Mouse (Mus musculus): Measurements from ENCODE around the gene Cox7a2. TPM values are rescaled to one million over a fixed set of nuclear protein-coding genes. Genes with fewer than 3 reads are reported as not detected.

The Cox7a2 gene
- polyA plus RNA-seq, 1 experiment from 2014 or later = 658 TPM

GRCm38 (mm10) chr9:79751846-79752245 is 7.8 kb downstream of the Cox7a2 start:
- H3K9ac ChIP-seq (ENCODE audit: low read length) = no peak overlapping the region
- H3K9me3 ChIP-seq (ENCODE audit: control insufficient read depth, low read length) = no peaks in the 10 kb centered on the region
- 81% methylated on average over 8 of the region's 8 CpGs for WGBS
- no peak overlapping the region for H3K4me2 ChIP-seq
- no peaks in the 10 kb centered on the region for H3K27me3 ChIP-seq (ENCODE audit: control insufficient read depth, insufficient read depth, low read length)
- H3K4me1 ChIP-seq (ENCODE audit: control insufficient read depth, insufficient read depth, low read length) = no peaks in the 10 kb centered on the region
- no peak for DNase-seq (ENCODE audit: low spot score, missing footprints)
- no peak overlapping the region for H3K27ac ChIP-seq (ENCODE audit: low read depth, low read length)
- H3K4me3 ChIP-seq (ENCODE audit: low read depth, low read length) = no peak overlapping the region
- ATAC-seq (ENCODE audit: low FRiP score) = no peak
- peaks cover 3% of the 10 kb centered on the region for H3K36me3 ChIP-seq (ENCODE audit: control insufficient read depth, insufficient read depth, low read length)

DNA sequence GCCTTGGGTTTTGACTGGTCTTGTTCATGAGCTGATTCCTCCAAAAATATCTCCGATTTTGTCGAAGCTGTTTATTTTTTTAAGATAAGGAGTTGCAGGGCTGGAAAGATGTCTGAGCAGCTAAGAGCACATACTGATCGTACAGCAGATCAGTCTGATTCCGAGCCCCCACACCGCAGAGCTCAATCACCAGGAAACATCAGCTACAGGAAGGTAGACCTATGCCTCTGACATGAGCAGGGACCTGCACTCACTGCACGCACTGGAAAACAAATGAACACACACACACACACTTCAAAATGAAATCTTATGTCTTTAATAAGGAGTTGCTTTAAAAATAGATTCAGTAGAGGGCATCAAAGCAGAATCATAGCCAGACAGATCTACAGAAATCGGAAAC is 9.0 kb downstream of the Cox7a2 start:
- DNase-seq (ENCODE audit: low spot score, missing footprints) (no peak), ATAC-seq (ENCODE audit: low FRiP score) (no peak)
- Histone ChIP-seq H3K4me2 (no peak overlapping the region), H3K27ac (ENCODE audit: low read depth, low read length) (no peak overlapping the region), H3K4me3 (ENCODE audit: low read depth, low read length) (no peak overlapping the region), H3K9ac (ENCODE audit: low read length) (no peak overlapping the region), H3K27me3 (ENCODE audit: control insufficient read depth, insufficient read depth, low read length) (no peaks in the 10 kb centered on the region), H3K4me1 (ENCODE audit: control insufficient read depth, insufficient read depth, low read length) (no peaks in the 10 kb centered on the region), H3K9me3 (ENCODE audit: control insufficient read depth, low read length) (no peaks in the 10 kb centered on the region), H3K36me3 (ENCODE audit: control insufficient read depth, insufficient read depth, low read length) (peaks cover 3% of the 10 kb centered on the region)
- WGBS = 85% methylated on average over 7 of the region's 7 CpGs

- no peak overlapping the region for H3K4me2 ChIP-seq
- H3K9ac ChIP-seq (ENCODE audit: low read length) = no peak overlapping the region
- DNase-seq (ENCODE audit: low spot score, missing footprints) (no peak), ATAC-seq (ENCODE audit: low FRiP score) (no peak)
- no peaks in the 10 kb centered on the region for H3K4me1 ChIP-seq (ENCODE audit: control insufficient read depth, insufficient read depth, low read length)
- H3K36me3 ChIP-seq (ENCODE audit: control insufficient read depth, insufficient read depth, low read length) = no peaks in the 10 kb centered on the region
- no peak overlapping the region for H3K27ac ChIP-seq (ENCODE audit: low read depth, low read length)
- H3K27me3 ChIP-seq (ENCODE audit: control insufficient read depth, insufficient read depth, low read length) = no peaks in the 10 kb centered on the region
- H3K4me3 ChIP-seq (ENCODE audit: low read depth, low read length) = no peak overlapping the region
- H3K9me3 ChIP-seq (ENCODE audit: control insufficient read depth, low read length) = no peaks in the 10 kb centered on the region
- 53% methylated on average over 4 of the region's 4 CpGs for WGBS
Measured at GRCm38 (mm10) chr9:79745036-79745435, 14.6 kb downstream of the Cox7a2 start.

DNA sequence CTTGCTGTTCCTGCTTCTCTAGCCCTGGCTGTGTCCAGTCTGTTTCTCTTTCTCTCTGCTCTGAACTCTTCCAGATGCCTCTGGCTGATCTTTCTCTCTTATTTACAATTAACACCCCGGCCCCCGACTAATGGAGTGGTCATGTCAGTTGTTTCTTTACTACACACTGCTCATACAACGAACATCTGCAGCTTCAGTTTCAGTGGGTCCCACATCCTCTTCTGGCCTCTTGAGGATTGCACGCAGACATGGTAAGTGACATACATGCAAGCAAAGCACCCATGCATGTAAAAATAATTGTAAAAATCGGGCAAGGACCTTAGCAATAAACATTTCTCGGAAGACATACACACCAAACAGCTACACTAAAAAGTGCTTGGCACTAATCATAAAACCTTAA is 24.1 kb downstream of the Cox7a2 start:
- ATAC-seq (ENCODE audit: low FRiP score) = no peak
- 91% methylated on average over 6 of the region's 6 CpGs for WGBS
- H3K4me1 ChIP-seq (ENCODE audit: control insufficient read depth, insufficient read depth, low read length) = no peaks in the 10 kb centered on the region
- no peak overlapping the region for H3K27ac ChIP-seq (ENCODE audit: low read depth, low read length)
- H3K9ac ChIP-seq (ENCODE audit: low read length) = no peak overlapping the region
- DNase-seq (ENCODE audit: low spot score, missing footprints) = no peak
- H3K4me2 ChIP-seq = no peak overlapping the region
- H3K4me3 ChIP-seq (ENCODE audit: low read depth, low read length) = no peak overlapping the region
- H3K27me3 ChIP-seq (ENCODE audit: control insufficient read depth, insufficient read depth, low read length) = no peaks in the 10 kb centered on the region
- no peaks in the 10 kb centered on the region for H3K9me3 ChIP-seq (ENCODE audit: control insufficient read depth, low read length)
- H3K36me3 ChIP-seq (ENCODE audit: control insufficient read depth, insufficient read depth, low read length) = no peaks in the 10 kb centered on the region

- Histone ChIP-seq H3K4me1 (ENCODE audit: control insufficient read depth, insufficient read depth, low read length) (no peaks in the 10 kb centered on the region), H3K36me3 (ENCODE audit: control insufficient read depth, insufficient read depth, low read length) (no peaks in the 10 kb centered on the region), H3K4me2 (no peak overlapping the region), H3K4me3 (ENCODE audit: low read depth, low read length) (no peak overlapping the region), H3K27ac (ENCODE audit: low read depth, low read length) (no peak overlapping the region), H3K9ac (ENCODE audit: low read length) (no peak overlapping the region), H3K27me3 (ENCODE audit: control insufficient read depth, insufficient read depth, low read length) (no peaks in the 10 kb centered on the region), H3K9me3 (ENCODE audit: control insufficient read depth, low read length) (no peaks in the 10 kb centered on the region)
- 91% methylated on average over 5 of the region's 5 CpGs for WGBS
- DNase-seq (ENCODE audit: low spot score, missing footprints) (no peak), ATAC-seq (ENCODE audit: low FRiP score) (no peak)
Measured at GRCm38 (mm10) chr9:79730301-79730700, 29.4 kb downstream of the Cox7a2 start.

DNA sequence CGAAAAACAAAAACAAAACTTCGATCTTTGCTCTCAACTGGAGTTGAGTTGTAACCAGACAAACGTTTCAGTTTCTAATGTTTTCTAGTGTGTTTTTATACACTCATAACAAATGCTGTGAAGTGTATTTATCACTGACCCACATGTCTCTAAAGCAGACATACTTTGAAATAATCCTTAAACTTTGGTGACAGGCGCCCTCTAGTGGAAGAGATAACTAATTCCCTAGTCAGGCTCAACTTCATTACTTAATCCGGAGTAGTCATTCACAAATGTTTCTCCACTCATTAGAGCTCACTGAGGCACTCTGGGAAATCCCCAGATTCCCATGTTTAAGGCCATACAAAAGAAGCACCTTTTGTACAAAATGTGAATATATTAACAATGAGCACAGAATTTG is 36.6 kb downstream of the Cox7a2 start:
- DNase-seq (ENCODE audit: low spot score, missing footprints) (peak; percentile 88), ATAC-seq (ENCODE audit: low FRiP score) (no peak)
- H3K36me3 ChIP-seq (ENCODE audit: control insufficient read depth, insufficient read depth, low read length) = no peaks in the 10 kb centered on the region
- H3K9me3 ChIP-seq (ENCODE audit: control insufficient read depth, low read length) = no peaks in the 10 kb centered on the region
- peaks cover 30% of the 10 kb centered on the region for H3K27me3 ChIP-seq (ENCODE audit: control insufficient read depth, insufficient read depth, low read length)
- H3K4me1 ChIP-seq (ENCODE audit: control insufficient read depth, insufficient read depth, low read length) = peaks cover 8% of the 10 kb centered on the region; the same call in 1 of the 2 replicates
- no peak overlapping the region for H3K4me2 ChIP-seq
- no peak overlapping the region for H3K27ac ChIP-seq (ENCODE audit: low read depth, low read length)
- no peak overlapping the region for H3K9ac ChIP-seq (ENCODE audit: low read length)
- 37% methylated on average over 5 of the region's 5 CpGs for WGBS
- H3K4me3 ChIP-seq (ENCODE audit: low read depth, low read length) = no peak overlapping the region

DNA sequence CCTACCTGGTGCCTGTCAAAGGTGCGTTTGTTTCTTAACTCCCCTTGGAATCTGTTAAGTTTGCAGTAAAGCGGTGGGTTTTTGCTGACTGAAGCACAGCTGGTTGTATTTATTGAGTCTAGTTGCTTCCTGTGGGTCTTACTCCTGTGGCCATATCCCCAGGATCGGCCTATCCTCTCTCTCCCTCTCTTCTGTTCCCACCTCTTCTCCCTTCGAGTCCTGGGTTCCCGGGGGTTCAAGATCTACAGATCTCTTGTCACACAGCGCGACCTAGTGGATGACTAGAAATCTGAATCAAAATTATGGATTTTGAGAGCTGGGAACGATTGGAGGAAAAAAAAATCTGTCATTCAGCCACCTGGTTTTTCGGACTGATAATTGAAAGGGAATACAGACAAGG is 38.6 kb downstream of the Cox7a2 start:
- no peaks in the 10 kb centered on the region for H3K36me3 ChIP-seq (ENCODE audit: control insufficient read depth, insufficient read depth, low read length)
- DNase-seq (ENCODE audit: low spot score, missing footprints) (peak; percentile 93), ATAC-seq (ENCODE audit: low FRiP score) (0 out of 2 replicates have a peak, but pooled peaks have one; percentile 31)
- no peaks in the 10 kb centered on the region for H3K9me3 ChIP-seq (ENCODE audit: control insufficient read depth, low read length)
- WGBS = 12% methylated on average over 9 of the region's 9 CpGs
- peaks cover 40% of the 10 kb centered on the region for H3K27me3 ChIP-seq (ENCODE audit: control insufficient read depth, insufficient read depth, low read length)
- no peak overlapping the region for H3K27ac ChIP-seq (ENCODE audit: low read depth, low read length)
- H3K9ac ChIP-seq (ENCODE audit: low read length) = no peak overlapping the region
- H3K4me3 ChIP-seq (ENCODE audit: low read depth, low read length) = no peak overlapping the region
- H3K4me2 ChIP-seq = no peak overlapping the region
- H3K4me1 ChIP-seq (ENCODE audit: control insufficient read depth, insufficient read depth, low read length) = peaks cover 15% of the 10 kb centered on the region; the same call in 1 of the 2 replicates

GRCm38 (mm10) chr9:79720143-79720542 is 39.5 kb downstream of the Cox7a2 start:
- ATAC-seq (ENCODE audit: low FRiP score) (no peak), DNase-seq (ENCODE audit: low spot score, missing footprints) (peak; percentile 95)
- Histone ChIP-seq H3K4me2 (no peak overlapping the region), H3K4me1 (ENCODE audit: control insufficient read depth, insufficient read depth, low read length) (peaks cover 15% of the 10 kb centered on the region; the same call in 1 of the 2 replicates), H3K36me3 (ENCODE audit: control insufficient read depth, insufficient read depth, low read length) (no peaks in the 10 kb centered on the region), H3K9me3 (ENCODE audit: control insufficient read depth, low read length) (no peaks in the 10 kb centered on the region), H3K4me3 (ENCODE audit: low read depth, low read length) (no peak overlapping the region), H3K27ac (ENCODE audit: low read depth, low read length) (no peak overlapping the region), H3K9ac (ENCODE audit: low read length) (no peak overlapping the region), H3K27me3 (ENCODE audit: control insufficient read depth, insufficient read depth, low read length) (peaks cover 40% of the 10 kb centered on the region)
- WGBS = 17% methylated on average over 9 of the region's 9 CpGs

DNA sequence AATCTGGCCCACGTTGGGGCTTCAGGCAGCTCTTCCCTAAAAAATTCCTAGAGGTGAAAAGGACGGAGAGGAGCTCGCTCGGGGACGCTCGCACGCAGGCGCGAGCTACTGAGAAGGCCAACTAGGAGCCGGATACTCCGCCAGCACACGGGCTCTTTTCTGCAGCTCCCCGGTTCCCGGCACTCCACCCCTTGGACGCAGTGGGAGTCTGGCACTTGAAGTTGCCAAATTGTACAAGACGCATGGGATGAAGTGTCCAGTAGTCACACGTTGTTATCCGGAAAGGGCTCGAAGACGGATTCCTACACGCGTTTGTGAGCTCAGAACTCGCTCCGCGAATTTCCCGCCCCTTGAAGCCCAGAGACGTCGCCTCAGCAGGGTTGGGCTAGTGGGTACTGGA is 40.2 kb downstream of the Cox7a2 start:
- no peak overlapping the region for H3K27ac ChIP-seq (ENCODE audit: low read depth, low read length)
- DNase-seq (ENCODE audit: low spot score, missing footprints) = peak; percentile 95
- H3K9ac ChIP-seq (ENCODE audit: low read length) = no peak overlapping the region; the same call in 1 of the 2 replicates
- H3K4me2 ChIP-seq = peak overlapping the region; percentile 85
- no peak for ATAC-seq (ENCODE audit: low FRiP score)
- peaks cover 16% of the 10 kb centered on the region; the same call in 1 of the 2 replicates for H3K4me1 ChIP-seq (ENCODE audit: control insufficient read depth, insufficient read depth, low read length)
- H3K4me3 ChIP-seq (ENCODE audit: low read depth, low read length) = peak overlapping the region; percentile 49
- WGBS = under 1% methylated on average over 28 of the region's 28 CpGs
- no peaks in the 10 kb centered on the region for H3K36me3 ChIP-seq (ENCODE audit: control insufficient read depth, insufficient read depth, low read length)
- H3K9me3 ChIP-seq (ENCODE audit: control insufficient read depth, low read length) = no peaks in the 10 kb centered on the region
- H3K27me3 ChIP-seq (ENCODE audit: control insufficient read depth, insufficient read depth, low read length) = peaks cover 40% of the 10 kb centered on the region

All from midbrain, embryonic 11.5 days (tissue).